Mouse (Mus musculus) activated CD4-positive, CD25-positive, alpha-beta regulatory T cell, adult 4 months (primary cell): Measurements from ENCODE around the gene Mrps11. TPM values are rescaled to one million over a fixed set of nuclear protein-coding genes. Genes with fewer than 3 reads are reported as not detected.

Experiments used
- ATAC-seq: one replicate; pipeline ENCODE4 v1.8.0; 2017
- polyA plus RNA-seq, 2 experiments: library from polyadenylated mRNA; unstranded; fragments of 100-300 nt; shearing (Covaris generic); gene quantifications; one replicate each; pipeline ENCODE4 v1.2.1; 2017

Gene Mrps11
- polyA plus RNA-seq, 2 experiments from 2014 or later: 61.1 TPM

DNA sequence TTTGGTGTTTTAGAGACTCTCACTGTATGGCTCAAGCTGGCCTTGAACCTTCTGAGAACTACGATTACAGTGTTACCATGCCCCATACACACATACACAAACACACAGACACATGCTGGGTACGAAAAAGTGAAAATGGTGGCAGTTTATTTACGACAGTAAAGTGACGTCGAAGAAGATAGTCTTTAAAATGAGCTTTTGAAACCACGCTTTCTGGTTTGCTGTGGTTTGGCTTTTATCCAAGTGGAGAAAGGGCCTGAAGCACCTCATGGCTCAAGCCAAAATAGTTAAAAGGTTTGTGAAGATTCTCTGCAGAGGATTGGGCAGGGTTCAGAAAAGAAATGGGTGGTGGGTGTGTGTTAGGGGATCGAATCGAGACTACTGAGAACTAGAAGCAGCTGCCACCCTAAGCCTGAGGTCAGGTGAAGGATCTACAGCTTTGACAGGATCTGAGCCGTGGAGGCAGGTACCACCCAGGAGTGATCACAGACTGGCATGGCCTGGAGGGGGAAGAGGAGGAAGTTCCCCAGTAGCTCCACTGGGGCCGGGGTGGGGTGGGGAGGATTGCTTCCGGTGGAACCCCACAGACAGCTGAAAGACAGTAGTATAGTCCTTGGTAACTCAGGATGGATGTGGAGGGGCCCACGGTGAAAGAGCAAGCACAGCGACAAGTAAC lies 11.1 kb downstream of the Mrps11 start:
- ATAC-seq: peak; percentile 46

DNA sequence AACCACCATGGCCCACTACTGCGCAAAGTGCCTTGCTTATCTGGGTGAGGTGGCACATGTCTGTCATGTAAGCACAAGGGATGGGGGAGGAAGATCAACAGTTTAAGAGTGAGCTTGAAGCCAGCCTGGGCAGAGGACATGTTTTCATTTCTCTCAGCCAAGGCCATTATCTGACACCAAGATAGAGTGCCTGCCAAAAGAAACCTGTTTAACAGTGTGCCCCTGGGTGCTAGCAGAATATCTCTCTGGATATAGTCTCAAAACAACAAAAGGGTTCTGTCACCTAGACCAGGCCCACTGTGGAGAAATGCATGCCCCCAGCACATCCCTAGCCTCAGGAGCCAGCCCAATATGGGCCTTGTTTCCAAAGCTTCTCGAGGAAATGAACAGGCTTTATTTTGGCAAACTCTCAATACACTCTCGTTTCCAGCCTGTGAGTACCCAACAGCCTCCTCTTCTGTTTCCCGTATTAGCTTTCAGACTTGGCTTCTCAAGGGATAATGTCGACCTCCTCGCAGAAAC lies 11.7 kb downstream of the Mrps11 start:
- ATAC-seq: no peak

DNA sequence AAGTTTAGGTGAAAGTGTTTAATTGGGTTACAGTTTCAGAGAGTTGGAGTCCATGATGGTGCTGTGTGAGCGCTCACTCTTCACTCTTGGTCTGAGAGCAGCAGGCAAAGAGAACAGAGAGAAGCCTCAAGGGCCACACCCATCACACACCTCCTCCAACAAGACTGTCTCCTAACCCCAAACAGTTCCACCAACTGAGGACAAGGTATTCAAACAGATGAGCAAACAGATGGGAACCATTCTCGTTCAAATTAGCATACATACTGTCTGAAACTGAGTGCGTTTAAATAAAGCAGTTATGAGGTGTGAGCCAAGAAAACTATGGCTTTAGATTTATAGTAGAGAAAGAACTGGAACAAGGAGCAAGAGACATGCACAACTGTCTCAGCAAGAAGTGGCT lies 13.7 kb downstream of the Mrps11 start:
- no peak for ATAC-seq

DNA sequence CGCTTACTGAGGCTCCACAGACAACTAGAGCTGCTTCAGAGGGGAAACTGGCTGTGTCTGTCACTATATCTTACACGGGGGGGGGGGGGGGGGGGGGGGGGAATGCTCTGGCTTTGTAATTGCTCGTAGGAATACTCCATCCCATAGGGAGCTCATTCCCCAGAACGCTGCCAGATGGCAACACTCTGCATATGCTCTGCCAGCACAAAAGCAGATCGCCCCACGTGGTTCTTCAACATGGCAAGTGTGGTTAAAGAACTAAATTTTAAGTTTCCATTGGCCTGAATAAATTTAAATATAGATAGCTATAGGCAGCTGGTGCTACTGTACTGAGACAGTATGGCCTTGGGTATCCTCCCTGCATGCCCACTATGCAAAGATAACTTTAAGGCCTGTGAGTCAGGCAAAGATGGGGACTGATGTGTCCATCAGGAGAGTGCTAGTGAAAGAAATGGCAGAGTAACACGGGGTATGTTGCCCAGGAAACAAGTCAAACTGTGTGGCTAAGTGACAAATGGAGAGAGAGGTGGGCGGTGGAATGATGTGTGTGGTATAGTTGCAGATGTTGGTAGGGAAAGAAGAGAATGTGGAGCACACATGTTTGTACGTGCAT lies 15.0 kb downstream of the Mrps11 start:
- ATAC-seq: no peak

DNA sequence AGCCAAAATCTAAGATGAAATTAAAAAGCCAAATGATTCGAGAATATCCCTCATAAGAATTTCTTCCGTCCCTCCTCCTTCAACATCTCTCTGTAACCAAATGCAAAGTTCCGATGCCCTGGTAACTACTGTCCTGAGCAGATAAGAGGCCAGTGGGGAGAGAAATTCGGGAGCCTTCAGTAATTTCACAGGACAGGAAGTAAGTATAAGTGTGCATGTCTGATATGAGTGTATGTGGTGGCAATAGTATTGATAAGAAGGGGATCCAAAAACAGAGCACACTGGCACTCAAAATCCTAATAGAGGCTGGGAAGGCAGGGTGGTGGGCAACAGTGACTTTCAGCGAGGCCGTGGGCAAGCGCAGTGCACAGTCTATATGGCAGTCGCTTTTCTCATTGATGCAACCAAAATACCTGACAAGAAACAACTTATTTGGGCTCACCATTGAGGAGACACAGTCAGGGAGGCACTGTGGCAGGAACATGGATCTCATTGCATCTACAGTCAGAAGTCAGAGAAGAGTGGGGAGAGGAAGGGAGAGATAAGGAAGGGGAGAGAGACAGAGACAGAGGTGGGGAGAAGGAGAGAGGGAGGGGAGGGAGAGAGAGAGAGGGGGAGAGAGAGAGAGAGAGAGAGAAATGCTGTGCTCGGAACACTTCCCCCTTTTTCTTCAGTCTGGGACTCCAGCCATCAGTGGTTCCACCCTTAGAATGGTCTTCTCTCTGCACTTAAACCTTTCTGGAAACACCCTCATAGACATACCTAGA lies 17.0 kb downstream of the Mrps11 start:
- no peak for ATAC-seq

DNA sequence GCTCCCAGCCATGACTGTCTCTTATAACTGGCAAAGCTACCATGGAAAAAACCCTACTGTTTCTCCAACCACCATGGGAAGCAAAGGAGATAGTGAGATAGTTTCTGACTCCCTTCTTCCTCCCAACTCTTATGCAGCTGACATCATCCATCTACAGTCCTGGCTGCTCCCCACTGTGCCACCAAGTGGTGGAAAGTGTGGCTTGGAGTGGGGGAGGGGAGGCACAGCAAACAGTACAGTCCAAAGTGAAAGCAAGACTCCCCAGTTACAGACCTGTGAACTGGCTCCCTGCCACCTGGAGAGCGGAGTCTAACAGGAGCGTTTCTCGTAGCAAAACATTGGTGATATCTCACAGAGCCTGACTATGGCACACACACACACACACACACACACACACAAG lies 20.9 kb downstream of the Mrps11 start:
- ATAC-seq: peak; percentile 65

DNA sequence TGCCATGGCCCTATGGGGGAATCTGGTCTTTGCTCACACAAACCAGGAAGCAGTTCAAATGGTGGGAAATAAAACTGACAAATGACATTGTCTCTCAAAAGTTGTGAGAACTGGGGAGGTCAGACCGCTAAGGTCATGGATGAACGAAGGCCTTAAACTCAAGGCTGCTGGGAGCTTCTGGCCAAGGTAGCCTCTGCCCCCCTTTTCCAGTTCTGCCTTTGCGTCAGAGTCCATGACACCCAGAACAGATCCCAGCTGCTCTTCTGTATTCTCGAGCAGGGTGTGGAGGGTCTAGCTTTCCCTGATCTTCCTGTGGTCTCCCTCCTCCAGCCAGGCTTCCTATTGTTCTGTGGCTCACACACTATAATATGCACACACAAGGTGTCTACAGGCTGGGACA lies 24.3 kb downstream of the Mrps11 start:
- ATAC-seq: no peak

DNA sequence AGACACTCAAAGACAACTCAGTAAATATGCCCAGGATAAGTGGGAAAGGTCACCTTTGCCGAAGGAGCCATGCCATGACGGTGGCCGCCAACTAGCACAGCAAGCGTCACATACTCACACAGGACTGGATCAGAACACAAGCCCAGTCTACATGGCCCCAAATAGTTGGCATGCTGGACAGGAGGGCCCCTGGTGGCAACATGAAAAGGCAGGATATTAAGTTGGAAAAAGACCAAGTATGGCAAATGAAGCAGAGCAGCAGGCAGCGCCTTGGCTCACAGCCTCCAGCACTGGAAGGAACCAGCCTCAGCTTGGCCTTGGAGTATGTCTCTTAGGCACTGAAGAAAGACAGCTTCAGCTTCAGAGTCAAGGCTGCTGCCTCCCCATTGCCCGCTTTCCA lies 30.9 kb downstream of the Mrps11 start:
- no peak for ATAC-seq

DNA sequence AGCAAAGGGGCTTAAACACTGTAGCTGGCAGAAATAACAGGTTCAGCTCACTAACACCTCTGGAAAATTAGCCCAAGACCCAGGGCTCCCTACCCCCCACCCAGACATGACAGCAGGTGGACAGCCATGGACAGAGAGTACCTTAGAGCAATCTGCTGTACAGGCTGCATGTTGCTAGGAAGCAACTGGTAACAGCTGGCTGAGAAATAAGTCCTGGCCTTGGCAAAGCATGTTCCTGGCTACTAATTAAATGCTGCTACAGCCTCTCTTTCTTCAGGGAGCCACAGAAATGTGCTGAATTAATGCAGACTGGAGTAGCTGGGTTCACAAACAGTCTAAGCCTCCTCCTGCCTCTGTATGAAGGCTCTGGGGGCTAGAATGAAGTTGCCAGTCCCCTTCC lies 31.8 kb downstream of the Mrps11 start:
- no peak for ATAC-seq

DNA sequence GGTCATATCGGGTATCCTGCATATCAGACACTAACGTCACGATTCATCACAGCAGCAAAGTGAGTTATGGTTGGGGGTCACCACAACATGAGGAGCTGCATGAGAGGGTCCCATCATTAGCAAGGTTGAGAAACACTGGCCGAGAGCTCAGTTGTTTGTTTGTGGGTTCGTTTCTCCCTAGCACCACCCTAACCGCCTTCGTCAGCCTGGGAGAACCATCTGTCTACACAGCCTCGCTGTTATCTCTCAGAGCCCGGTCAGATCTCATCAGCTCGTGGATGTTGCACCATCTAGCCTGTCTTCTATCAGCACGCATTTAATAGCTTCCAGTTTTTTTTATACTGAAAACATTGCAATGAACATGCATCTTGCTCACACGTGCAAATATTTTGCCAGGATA lies 35.4 kb downstream of the Mrps11 start:
- no peak for ATAC-seq

DNA sequence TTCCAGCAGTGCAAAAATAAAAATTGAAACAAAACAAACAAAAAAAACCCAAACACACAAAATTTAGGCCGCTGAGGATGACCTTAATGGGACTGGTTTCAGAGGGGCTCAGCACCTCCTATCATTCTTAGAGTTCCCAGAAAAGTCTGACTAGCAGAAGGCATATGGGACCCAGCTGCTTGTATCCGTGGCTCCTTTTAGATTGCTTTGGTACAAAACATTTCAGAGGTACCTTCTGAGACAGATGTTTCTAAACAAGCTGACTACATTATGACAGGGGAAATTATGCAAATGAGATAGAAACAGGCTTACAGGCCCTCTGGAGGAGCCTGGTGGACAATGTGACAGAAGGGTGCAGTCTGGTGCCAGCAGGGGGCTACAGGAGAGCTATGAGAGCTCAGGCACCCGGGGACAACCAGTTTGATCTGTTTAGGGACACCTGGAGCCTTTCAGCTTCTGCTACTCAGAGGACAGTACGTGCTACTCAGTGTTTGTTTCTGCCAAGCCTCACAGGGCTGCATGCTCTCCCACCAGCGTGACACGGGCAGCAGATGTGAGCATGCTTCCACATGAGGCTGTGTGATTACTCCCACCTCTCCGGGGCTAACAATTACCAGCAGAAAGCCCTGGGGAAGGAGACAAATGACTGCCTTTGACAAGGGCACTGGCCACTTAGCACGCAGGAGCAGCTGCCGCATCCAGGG lies 43.9 kb downstream of the Mrps11 start:
- ATAC-seq: no peak

DNA sequence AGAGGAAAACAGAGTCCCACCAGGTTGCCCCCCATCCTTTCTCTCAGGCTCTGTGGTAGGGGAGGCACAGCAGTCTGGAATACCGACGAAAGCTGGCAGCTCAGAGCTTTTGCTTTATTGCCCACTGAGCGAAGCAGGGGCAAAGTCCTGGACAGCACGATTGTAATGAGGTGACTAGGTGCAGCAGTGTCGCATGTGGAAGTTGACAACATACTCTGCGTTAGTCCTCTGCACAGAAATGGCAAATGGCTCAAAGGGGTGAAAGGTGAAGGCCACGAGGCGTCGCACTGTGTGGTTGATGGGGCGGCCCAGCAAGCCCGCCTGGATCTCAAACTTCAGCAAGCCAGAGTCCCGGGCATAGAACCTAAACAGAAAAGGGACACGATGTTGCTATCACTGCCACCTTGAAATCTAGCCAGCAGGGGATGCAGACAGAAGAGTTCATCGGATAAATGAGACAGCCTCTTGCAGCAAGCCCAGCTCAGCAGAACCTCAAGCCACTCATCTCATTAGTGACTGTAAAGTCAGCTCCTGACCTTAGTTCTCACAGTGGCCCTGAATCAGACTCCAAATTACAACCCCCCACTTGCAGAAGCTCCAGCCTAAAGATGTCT lies 44.9 kb downstream of the Mrps11 start:
- ATAC-seq: no peak

DNA sequence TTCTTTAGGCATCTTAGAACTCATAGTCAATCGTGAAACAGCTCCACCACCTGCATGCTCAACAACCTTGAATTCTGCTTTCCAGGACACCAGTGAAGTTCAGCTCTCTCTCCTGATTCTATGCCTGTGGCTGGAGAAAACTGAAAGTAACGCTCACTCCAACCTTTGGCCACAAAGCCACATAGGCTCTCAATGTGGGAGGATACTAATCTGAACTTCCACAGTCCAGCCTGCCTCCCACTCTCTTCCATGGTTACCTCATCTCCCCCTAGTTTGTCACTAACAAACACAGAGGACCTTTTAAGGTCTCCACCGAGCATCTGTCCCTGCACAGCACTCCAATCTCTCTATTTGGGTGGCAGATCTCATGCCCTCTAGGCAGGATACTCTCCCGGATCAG lies 52.7 kb downstream of the Mrps11 start:
- ATAC-seq: no peak

DNA sequence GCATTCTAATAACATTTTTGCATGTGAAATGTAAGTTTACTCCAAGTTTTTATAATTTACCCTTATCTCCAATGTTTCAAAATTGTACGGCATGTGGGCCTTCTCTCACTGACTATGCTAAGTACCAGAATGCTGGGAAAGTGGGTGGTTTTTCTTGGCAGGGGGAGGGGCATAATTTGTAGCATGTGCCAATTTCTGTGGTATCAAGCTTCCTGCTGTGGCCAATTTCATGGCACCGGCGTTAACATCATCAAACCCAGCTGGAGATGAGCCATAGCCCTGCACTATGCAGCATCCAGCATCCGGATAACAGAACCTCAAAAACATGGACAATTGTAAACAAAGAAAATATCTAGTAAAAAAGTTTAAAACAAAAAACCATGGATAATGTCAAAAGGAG lies 54.3 kb downstream of the Mrps11 start:
- ATAC-seq: no peak

DNA sequence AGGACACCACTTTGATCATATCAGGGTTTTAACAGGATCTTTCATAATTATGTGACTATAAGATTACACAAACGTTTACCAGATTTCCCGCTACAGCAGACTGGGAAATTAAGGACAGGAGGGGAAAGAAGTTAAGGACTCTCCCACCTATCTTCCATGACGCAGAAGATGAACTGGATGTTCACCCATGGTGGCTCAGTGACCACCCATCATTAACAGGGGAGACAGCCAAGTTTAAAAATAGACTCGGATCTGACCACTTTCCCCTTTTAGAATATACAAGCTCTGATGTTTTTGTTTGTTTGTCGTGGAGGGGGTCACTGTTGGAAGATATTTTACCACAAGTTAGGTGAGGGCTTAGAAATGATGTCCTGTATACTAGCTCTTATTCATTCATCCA lies 58.7 kb downstream of the Mrps11 start:
- no peak for ATAC-seq

Other genes with a start within 250 kb of the Mrps11 start
- gene Ntrk3, start 45.1 kb upstream of the Mrps11 start, polyA plus RNA-seq: 10 to 100 TPM in 1 of 2 experiments, 1 to 10 TPM in 1; 10.0 to 10.3 TPM
- gene Mrpl46, start 412 bp downstream of the Mrps11 start, polyA plus RNA-seq: 10 to 100 TPM; 70.4 to 78.9 TPM
- gene Det1, start 64.1 kb downstream of the Mrps11 start, polyA plus RNA-seq: 10 to 100 TPM; 15.7 to 18.8 TPM
- 10 to 100 TPM; 22.0 to 25.4 TPM for gene Aen, start 112.7 kb downstream of the Mrps11 start, polyA plus RNA-seq
- 100 to 1,000 TPM; 113 to 119 TPM for gene Isg20, start 130.3 kb downstream of the Mrps11 start, polyA plus RNA-seq